Mouse (Mus musculus) heart, postnatal 0 days (tissue): ENCODE data around the gene Utp3. TPM values are rescaled to one million over a fixed set of nuclear protein-coding genes. Genes with fewer than 3 reads are reported as not detected.

Source experiments
- ATAC-seq: fragments of 200-750 bp; cut with Nextera tagmentation; 2 replicates; pipeline ENCODE4 v1.8.0; 2017; ENCODE audit warnings: low read depth, moderate number of reproducible peaks, moderate library complexity; ENCODE audit not compliant: insufficient read depth
- DNase-seq: peaks from one replicate; pipeline ENCODE4 v3.0.0-alpha.2; 2016; ENCODE audit warnings: low spot score
- H3K27ac ChIP-seq: fragments of 300-500 bp; sonication (generic); 2 replicates; pipeline ENCODE4 v1.5.1; 2014; ENCODE audit warnings: low read depth, mild to moderate bottlenecking
- H3K27me3 ChIP-seq: fragments of 300-500 bp; sonication (generic); 2 replicates; pipeline ENCODE4 v1.6.1; 2014; ENCODE audit warnings: low read length, mixed read lengths; ENCODE audit not compliant: control insufficient read depth, insufficient read depth
- H3K36me3 ChIP-seq: fragments of 300-500 bp; sonication (generic); replicated peaks from 2 replicates; pipeline ENCODE4 v1.6.1; 2014; ENCODE audit warnings: low read length, mixed read lengths; ENCODE audit not compliant: control insufficient read depth, insufficient read depth
- H3K4me1 ChIP-seq: fragments of 300-500 bp; sonication (generic); 2 replicates; pipeline ENCODE4 v1.6.1; 2014; ENCODE audit warnings: antibody characterized with exemption; ENCODE audit not compliant: control insufficient read depth, insufficient read depth
- H3K4me2 ChIP-seq: fragments of 300-500 bp; sonication (generic); 2 replicates; pipeline ENCODE4 v1.6.1; 2014; ENCODE audit warnings: low read depth, mild to moderate bottlenecking, low read length, moderate library complexity
- H3K4me3 ChIP-seq: fragments of 300-500 bp; sonication (generic); 2 replicates; pipeline ENCODE4 v1.5.1; 2014; ENCODE audit warnings: low read depth, low read length
- H3K9ac ChIP-seq: fragments of 300-500 bp; sonication (generic); replicated peaks from 2 replicates; pipeline ENCODE4 v1.6.1; 2014; ENCODE audit warnings: low read depth, low read length, mixed read lengths
- H3K9me3 ChIP-seq: fragments of 300-500 bp; sonication (generic); replicated peaks from 2 replicates; pipeline ENCODE4 v1.6.1; 2016; ENCODE audit warnings: low read length; ENCODE audit not compliant: control insufficient read depth
- CTCF ChIP-seq: IDR thresholded peaks from 2 replicates; pipeline ENCODE4 v1.5.1; 2016; ENCODE audit warnings: antibody characterized with exemption, control low read depth, low read depth
- EP300 ChIP-seq: IDR thresholded peaks from 2 replicates; pipeline ENCODE4 v1.6.1; 2016; ENCODE audit warnings: antibody characterized with exemption, low read depth
- WGBS: fragments of 180-500 bp; shearing (Covaris S2); extraction: QIAGEN DNeasy Blood & Tissue Kit; methylation state at CpG from one replicate; pipeline ENCODE4 v1.1.7; 2014; 5-methylcytosine and 5-hydroxymethylcytosine counted together
- polyA plus RNA-seq: library from polyadenylated mRNA; unstranded; fragments of >200 nt; fragmentation: Nextera tagmentation; extraction: Ambion mirVana; gene quantifications from 2 replicates; pipeline ENCODE4 v1.2.1, GENCODE M21; 2015
- total RNA-seq: library from RNA; depleted of rRNA; stranded (reverse); fragments of >200 nt; gene quantifications from 2 replicates; pipeline ENCODE4 v1.2.3, GENCODE M21; 2014; ENCODE audit warnings: low replicate concordance

The Utp3 gene
- total and polyA plus RNA-seq, 2 experiments from 2014 or later = 6.3 to 37.2 TPM

- H3K27me3 ChIP-seq = no peaks in the 10 kb centered on the region
- H3K4me3 ChIP-seq = peak overlapping the region; percentile 78
- H3K27ac ChIP-seq = peak overlapping the region; percentile 93
- no peak for TF ChIP-seq CTCF
- TF ChIP-seq EP300 = no peak
- 0 out of 2 replicates have a peak, but pooled peaks cover 6% of the 10 kb centered on the region for H3K4me1 ChIP-seq
- H3K9me3 ChIP-seq = no peaks in the 10 kb centered on the region
- ATAC-seq = peak; percentile 80
- under 1% methylated on average over 79 of the region's 119 CpGs for WGBS
- H3K9ac ChIP-seq = peak overlapping the region; percentile 82
- peak overlapping the region; percentile 82 for H3K4me2 ChIP-seq
- H3K36me3 ChIP-seq = 0 out of 2 replicates have a peak, but pooled peaks cover 6% of the 10 kb centered on the region
- peak; percentile 46 for DNase-seq
Measured at GRCm38 (mm10) chr5:88565148-88566033, 11.1 kb downstream of the Utp3 start.

DNA sequence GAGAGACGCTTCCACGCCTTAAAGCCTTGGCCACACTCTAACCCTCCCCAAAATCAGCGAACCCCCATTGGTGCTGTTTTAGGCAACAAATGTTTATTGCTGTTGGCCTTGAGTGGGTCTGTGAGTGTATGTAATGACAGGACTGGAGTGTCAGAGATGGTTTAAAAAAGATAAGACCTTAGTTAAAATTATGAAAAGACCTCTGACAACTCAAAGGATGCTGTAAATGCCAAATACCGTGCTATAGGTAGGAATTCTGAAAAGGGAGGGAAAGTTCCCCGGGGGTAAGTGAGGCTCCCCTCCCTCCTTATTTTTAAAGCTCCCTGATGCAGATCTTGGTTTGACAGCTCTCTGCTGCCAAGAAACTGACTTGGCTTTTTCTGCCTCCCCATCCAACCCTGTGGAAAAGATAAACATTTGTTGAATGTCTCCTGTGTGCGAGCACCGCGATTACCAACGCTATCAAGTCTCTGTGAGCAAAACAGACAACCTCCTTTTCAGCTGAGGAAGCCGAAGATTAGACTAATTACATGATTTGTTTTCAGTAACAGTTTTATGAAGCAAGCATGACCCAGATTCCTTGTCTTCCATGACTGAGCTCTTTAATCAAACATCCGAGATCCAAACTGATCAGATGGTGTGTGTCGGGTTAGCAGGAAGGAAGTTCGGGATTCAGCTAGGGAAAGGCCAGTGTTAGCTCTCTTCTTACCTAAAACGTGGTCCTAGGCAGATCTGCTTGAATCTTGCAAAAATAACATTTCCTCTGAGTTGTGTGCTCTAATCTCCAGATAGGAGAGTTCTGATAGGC is 12.0 kb downstream of the Utp3 start:
- peak; percentile 56 for DNase-seq
- Histone ChIP-seq H3K4me1 (0 out of 2 replicates have a peak, but pooled peaks cover 6% of the 10 kb centered on the region), H3K4me2 (peak overlapping the region; percentile 82), H3K9me3 (no peaks in the 10 kb centered on the region), H3K36me3 (0 out of 2 replicates have a peak, but pooled peaks cover 12% of the 10 kb centered on the region), H3K9ac (peak overlapping the region; percentile 82), H3K4me3 (peak overlapping the region; percentile 78), H3K27ac (peak overlapping the region; percentile 93), H3K27me3 (no peaks in the 10 kb centered on the region)
- no peak for ATAC-seq
- WGBS = 4% methylated on average over 14 of the region's 14 CpGs
- TF ChIP-seq EP300 (no peak), CTCF (no peak)

DNA sequence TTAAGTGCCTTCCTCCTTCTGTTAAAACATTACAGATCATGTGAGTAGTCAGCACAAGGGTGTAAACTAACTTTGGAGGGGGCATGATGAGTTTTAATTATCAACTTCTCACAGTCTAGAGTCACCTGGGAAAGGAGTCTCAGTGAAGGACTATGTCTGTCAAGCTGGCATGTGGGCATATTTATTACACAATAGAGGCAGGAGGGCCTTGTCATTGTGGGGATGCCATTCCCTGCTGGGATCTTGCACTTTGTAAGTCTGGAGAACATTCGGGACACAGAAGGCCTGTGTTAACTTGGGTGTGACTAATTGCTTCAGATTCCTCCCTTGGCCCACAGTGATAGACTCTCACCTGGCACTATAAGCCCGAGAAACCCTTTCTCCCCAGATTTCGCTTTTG is 15.3 kb downstream of the Utp3 start:
- Histone ChIP-seq H3K9me3 (no peaks in the 10 kb centered on the region), H3K27me3 (no peaks in the 10 kb centered on the region), H3K9ac (no peak overlapping the region), H3K4me3 (no peak overlapping the region), H3K4me1 (0 out of 2 replicates have a peak, but pooled peaks cover 6% of the 10 kb centered on the region), H3K4me2 (no peak overlapping the region), H3K27ac (no peak overlapping the region), H3K36me3 (0 out of 2 replicates have a peak, but pooled peaks cover 12% of the 10 kb centered on the region)
- DNase-seq (no peak), ATAC-seq (no peak)
- TF ChIP-seq EP300 (no peak), CTCF (no peak)
- WGBS = 78% methylated on average over 3 of the region's 3 CpGs

GRCm38 (mm10) chr5:88574829-88575228 is 20.6 kb downstream of the Utp3 start:
- WGBS = 85% methylated on average over 3 of the region's 3 CpGs
- TF ChIP-seq CTCF (no peak), EP300 (no peak)
- ATAC-seq = no peak

GRCm38 (mm10) chr5:88575506-88576338 is 21.5 kb downstream of the Utp3 start:
- 46% methylated on average over 3 of the region's 3 CpGs for WGBS
- Histone ChIP-seq H3K4me2 (no peak overlapping the region), H3K27me3 (no peaks in the 10 kb centered on the region), H3K9me3 (no peaks in the 10 kb centered on the region), H3K27ac (peak overlapping the region; percentile 1; the same call in 1 of the 2 replicates), H3K9ac (no peak overlapping the region), H3K4me1 (no peaks in the 10 kb centered on the region), H3K4me3 (no peak overlapping the region), H3K36me3 (0 out of 2 replicates have a peak, but pooled peaks cover 3% of the 10 kb centered on the region)
- no peak for TF ChIP-seq EP300
- no peak for TF ChIP-seq CTCF
- DNase-seq (no peak), ATAC-seq (no peak)

More at GRCm38 (mm10) chr5:88574829-88575228, 20.6 kb downstream of the Utp3 start:
- no peak for DNase-seq
- no peaks in the 10 kb centered on the region for H3K9me3 ChIP-seq
- no peak overlapping the region for H3K4me2 ChIP-seq
- no peaks in the 10 kb centered on the region for H3K4me1 ChIP-seq
- H3K9ac ChIP-seq = no peak overlapping the region
- 0 out of 2 replicates have a peak, but pooled peaks cover 8% of the 10 kb centered on the region for H3K36me3 ChIP-seq
- H3K4me3 ChIP-seq = no peak overlapping the region
- H3K27me3 ChIP-seq = no peaks in the 10 kb centered on the region
- no peak overlapping the region for H3K27ac ChIP-seq
